Mouse (Mus musculus) midbrain, embryonic 12.5 days (tissue): Measurements from ENCODE around the gene Dtx4. TPM values are rescaled to one million over a fixed set of nuclear protein-coding genes. Genes with fewer than 3 reads are reported as not detected.

Experiments
- ATAC-seq: fragments of 200-750 bp; cut with Nextera tagmentation; 2 replicates; pipeline ENCODE4 v1.8.0; 2017; ENCODE audit warnings: low read depth, moderate TSS enrichment, moderate library complexity; ENCODE audit not compliant: low FRiP score
- H3K27ac ChIP-seq: fragments of 300-500 bp; sonication (generic); replicated peaks from 2 replicates; pipeline ENCODE4 v1.5.1; 2016; ENCODE audit warnings: mild to moderate bottlenecking
- H3K27me3 ChIP-seq: fragments of 300-500 bp; sonication (generic); 2 replicates; pipeline ENCODE4 v1.6.1; 2016; ENCODE audit warnings: mild to moderate bottlenecking
- H3K36me3 ChIP-seq: fragments of 300-500 bp; sonication (generic); 2 replicates; pipeline ENCODE4 v1.6.1; 2016
- H3K4me1 ChIP-seq: fragments of 300-500 bp; sonication (generic); 2 replicates; pipeline ENCODE4 v1.6.1; 2016
- H3K4me2 ChIP-seq: fragments of 300-500 bp; sonication (generic); replicated peaks from 2 replicates; pipeline ENCODE4 v1.6.1; 2016; ENCODE audit warnings: mild to moderate bottlenecking, moderate library complexity
- H3K4me3 ChIP-seq: fragments of 300-500 bp; sonication (generic); 2 replicates; pipeline ENCODE4 v1.5.1; 2016; ENCODE audit warnings: mild to moderate bottlenecking
- H3K9ac ChIP-seq: fragments of 300-500 bp; sonication (generic); replicated peaks from 2 replicates; pipeline ENCODE4 v1.6.1; 2016; ENCODE audit warnings: mild to moderate bottlenecking, moderate library complexity
- H3K9me3 ChIP-seq: fragments of 300-500 bp; sonication (generic); 2 replicates; pipeline ENCODE4 v1.6.1; 2016; ENCODE audit warnings: mild to moderate bottlenecking
- WGBS: fragments of 180-500 bp; shearing (Covaris S2); methylation state at CpG from one replicate; pipeline ENCODE4 v1.1.7; 2016; 5-methylcytosine and 5-hydroxymethylcytosine counted together
- polyA plus RNA-seq: library from polyadenylated mRNA; unstranded; fragments of >200 nt; fragmentation: Nextera tagmentation; extraction: Ambion mirVana; gene quantifications from 2 replicates; pipeline ENCODE4 v1.2.1, GENCODE M21; 2016

Dtx4 gene
- polyA plus RNA-seq, 1 experiment from 2014 or later, result 63.5 TPM

- no peak within 1 kb of the TSS for H3K27ac ChIP-seq
- ATAC-seq, result no peak
- H3K9me3 ChIP-seq, result no peaks in the 10 kb centered on the region
- no peaks in the 10 kb centered on the region for H3K27me3 ChIP-seq
- H3K4me1 ChIP-seq, result no peaks in the 10 kb centered on the region
- H3K36me3 ChIP-seq, result no peaks in the 10 kb centered on the region
- no peak within 1 kb of the TSS for H3K4me3 ChIP-seq
- H3K4me2 ChIP-seq, result no peak within 1 kb of the TSS
- H3K9ac ChIP-seq, result no peak within 1 kb of the TSS
- 93% methylated on average over 6 of the region's 6 CpGs for WGBS
These were observed 73.6 kb downstream of the Dtx4 start, which contains the start of gene Pfpl for GRCm38 (mm10) chr19:12427605-12428004. Pfpl (plus strand) TSS chr19:12427905.

DNA sequence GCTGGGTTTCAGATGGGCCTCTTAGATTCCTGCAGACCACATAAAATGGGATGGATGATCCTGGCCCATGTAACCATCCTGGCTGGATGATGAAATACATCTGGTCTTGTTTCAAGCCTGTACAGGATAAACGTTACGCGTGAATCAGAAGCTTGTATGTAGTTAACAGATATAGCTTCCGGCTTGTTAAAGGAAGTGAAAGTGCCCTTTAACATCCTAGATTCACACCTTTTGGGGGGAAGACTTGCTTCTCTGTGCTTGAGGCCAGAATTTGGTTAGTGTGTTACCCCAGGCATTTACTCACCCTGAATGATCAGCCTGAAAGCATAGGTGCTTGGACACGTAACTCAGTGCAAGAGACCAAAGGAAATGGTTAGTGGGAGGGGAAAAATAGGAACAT is 74.2 kb downstream of the Dtx4 start:
- 92% methylated on average over 5 of the region's 5 CpGs for WGBS
- no peak overlapping the region for H3K4me3 ChIP-seq
- no peaks in the 10 kb centered on the region for H3K27me3 ChIP-seq
- no peak overlapping the region for H3K27ac ChIP-seq
- no peak overlapping the region for H3K4me2 ChIP-seq
- H3K4me1 ChIP-seq, result no peaks in the 10 kb centered on the region
- no peak overlapping the region for H3K9ac ChIP-seq
- ATAC-seq, result no peak
- H3K36me3 ChIP-seq, result no peaks in the 10 kb centered on the region
- H3K9me3 ChIP-seq, result no peaks in the 10 kb centered on the region

GRCm38 (mm10) chr19:12421680-12422079 is 79.6 kb downstream of the Dtx4 start:
- ATAC-seq, result no peak
- Histone ChIP-seq H3K27ac (no peak overlapping the region), H3K4me3 (no peak overlapping the region), H3K9me3 (no peaks in the 10 kb centered on the region), H3K9ac (no peak overlapping the region), H3K4me2 (no peak overlapping the region), H3K36me3 (no peaks in the 10 kb centered on the region), H3K27me3 (no peaks in the 10 kb centered on the region), H3K4me1 (no peaks in the 10 kb centered on the region)
- WGBS, result 83% methylated on average over 1 of the region's 1 CpGs

DNA sequence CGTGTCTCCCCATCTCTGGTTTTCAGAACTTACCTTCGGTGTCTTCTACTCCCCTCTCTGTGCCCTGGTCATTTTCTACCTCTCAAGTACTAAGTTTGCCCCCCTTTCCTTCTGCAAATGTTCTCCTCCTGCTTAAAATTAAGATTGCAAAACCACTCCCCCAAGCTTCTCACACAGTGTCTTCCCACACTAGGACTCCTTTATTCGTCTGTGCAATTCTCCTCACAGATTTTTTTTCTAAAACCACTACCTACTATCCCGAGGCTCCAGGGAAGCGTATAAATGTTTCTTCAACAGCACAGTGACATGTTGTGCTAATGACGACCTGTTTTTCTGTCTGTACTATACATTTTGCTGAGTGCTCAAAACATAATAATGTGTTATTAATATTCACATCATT is 80.7 kb downstream of the Dtx4 start:
- Histone ChIP-seq H3K4me3 (no peak overlapping the region), H3K4me1 (no peaks in the 10 kb centered on the region), H3K4me2 (no peak overlapping the region), H3K9me3 (no peaks in the 10 kb centered on the region), H3K27ac (no peak overlapping the region), H3K27me3 (no peaks in the 10 kb centered on the region), H3K9ac (no peak overlapping the region), H3K36me3 (no peaks in the 10 kb centered on the region)
- 82% methylated on average over 6 of the region's 6 CpGs for WGBS
- no peak for ATAC-seq

DNA sequence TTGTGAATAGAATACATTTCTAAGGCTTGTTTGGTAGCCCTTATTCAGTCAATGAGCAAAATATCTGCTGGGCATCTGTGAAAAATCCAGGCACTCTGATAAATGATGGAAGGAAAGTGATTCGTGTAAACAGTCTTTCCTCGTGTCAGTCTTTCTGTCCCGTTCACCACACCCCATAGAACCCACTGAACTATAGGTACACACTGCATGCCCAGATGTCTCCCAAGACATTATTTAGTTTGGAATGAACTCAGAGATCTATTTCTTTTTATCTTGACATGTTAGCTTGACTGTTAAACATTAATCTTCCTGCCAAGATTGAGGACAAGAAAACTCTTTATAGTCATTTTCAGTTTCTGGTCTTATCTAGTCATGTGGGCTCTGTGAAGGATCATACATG is 82.9 kb downstream of the Dtx4 start:
- Histone ChIP-seq H3K27ac (no peak overlapping the region), H3K9ac (no peak overlapping the region), H3K27me3 (no peaks in the 10 kb centered on the region), H3K4me3 (no peak overlapping the region), H3K9me3 (no peaks in the 10 kb centered on the region), H3K4me2 (no peak overlapping the region), H3K4me1 (no peaks in the 10 kb centered on the region), H3K36me3 (no peaks in the 10 kb centered on the region)
- 89% methylated on average over 3 of the region's 3 CpGs for WGBS
- ATAC-seq, result no peak

DNA sequence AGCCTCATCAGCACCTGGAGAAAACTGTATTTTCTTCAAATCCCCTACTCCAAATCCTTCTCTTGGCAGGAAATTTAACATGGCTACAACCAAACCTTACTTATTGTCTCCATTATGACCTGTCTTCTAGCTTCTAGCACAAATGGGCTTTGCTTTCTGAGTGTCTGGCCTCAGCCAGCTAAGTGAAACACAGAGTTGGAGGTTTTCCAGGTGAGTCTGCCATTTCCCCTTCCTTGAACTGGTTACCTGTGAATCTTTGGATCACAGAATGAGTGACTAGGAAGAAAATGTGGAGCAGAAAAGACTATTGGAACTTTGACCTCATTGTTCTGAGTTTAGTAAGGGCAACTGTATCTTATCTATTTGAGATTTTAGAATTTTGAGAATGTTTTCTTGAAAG is 83.9 kb downstream of the Dtx4 start, which contains the start of gene Olfr1441:
Gene Olfr1441 (plus strand): TSS at position 73 of the 400 bp plus-strand sequence.
- H3K36me3 ChIP-seq, result no peaks in the 10 kb centered on the region
- no peak for ATAC-seq
- no peaks in the 10 kb centered on the region for H3K4me1 ChIP-seq
- no peak within 1 kb of the TSS for H3K4me2 ChIP-seq
- H3K4me3 ChIP-seq, result no peak within 1 kb of the TSS
- H3K27me3 ChIP-seq, result no peaks in the 10 kb centered on the region
- no peak within 1 kb of the TSS for H3K9ac ChIP-seq
- H3K27ac ChIP-seq, result no peak within 1 kb of the TSS
- no peaks in the 10 kb centered on the region for H3K9me3 ChIP-seq

Other genes with a start within 250 kb of the Dtx4 start
- gene Olfr235, start 240.4 kb downstream of the Dtx4 start, polyA plus RNA-seq, result not detected in 2 replicates
- gene Olfr1434, start 221.6 kb downstream of the Dtx4 start, polyA plus RNA-seq, result not detected in 2 replicates
- not detected in 2 replicates for gene Olfr1436, start 202.3 kb downstream of the Dtx4 start, polyA plus RNA-seq
- not detected in 2 replicates for gene Olfr1437, start 176.4 kb downstream of the Dtx4 start, polyA plus RNA-seq
- gene Olfr1438-ps1, start 165.5 kb downstream of the Dtx4 start, polyA plus RNA-seq, result not detected in 2 replicates
- gene Olfr1440, start 114.2 kb downstream of the Dtx4 start, polyA plus RNA-seq, result not detected in 2 replicates
- gene Olfr1441, start 84.0 kb downstream of the Dtx4 start, polyA plus RNA-seq, result not detected in 2 replicates
- not detected in 2 replicates for gene Pfpl, start 73.5 kb downstream of the Dtx4 start, polyA plus RNA-seq
- gene Mpeg1, start 40.7 kb downstream of the Dtx4 start, polyA plus RNA-seq, result 0.43 and 0.48 TPM in 2 replicates
- gene Fam111a, start 44.3 kb upstream of the Dtx4 start, polyA plus RNA-seq, result 15.4 and 16.7 TPM in 2 replicates
- not detected in 2 replicates for gene Gm4952, start 98.5 kb upstream of the Dtx4 start, polyA plus RNA-seq
- not detected in 2 replicates for gene Glyat, start 131.9 kb upstream of the Dtx4 start, polyA plus RNA-seq
- not detected in 2 replicates for gene Olfr1442, start 169.0 kb upstream of the Dtx4 start, polyA plus RNA-seq
- gene Olfr1443, start 176.7 kb upstream of the Dtx4 start, polyA plus RNA-seq, result not detected in 2 replicates
- not detected in 2 replicates for gene Keg1, start 194.3 kb upstream of the Dtx4 start, polyA plus RNA-seq